Mouse (Mus musculus) hindbrain, embryonic 16.5 days (tissue): ENCODE data around the gene Abcg1. TPM values are rescaled to one million over a fixed set of nuclear protein-coding genes. Genes with fewer than 3 reads are reported as not detected.
A peak's percentile ranks its signal among the peaks of the same experiment; 100 is the strongest.

Experiments used
- ATAC-seq: fragments of 200-750 bp; cut with Nextera tagmentation; 2 replicates; pipeline ENCODE4 v1.8.0; 2017; ENCODE audit warnings: moderate TSS enrichment, moderate library complexity
- H3K27ac ChIP-seq: fragments of 300-500 bp; sonication (generic); 2 replicates; pipeline ENCODE4 v1.5.1; 2014; ENCODE audit warnings: low read depth, mild to moderate bottlenecking, control low read depth, low read length, moderate library complexity
- H3K27me3 ChIP-seq: fragments of 300-500 bp; sonication (generic); replicated peaks from 2 replicates; pipeline ENCODE4 v1.6.1; 2014; ENCODE audit warnings: low read length; ENCODE audit not compliant: control insufficient read depth, insufficient read depth
- H3K36me3 ChIP-seq: fragments of 300-500 bp; sonication (generic); 2 replicates; pipeline ENCODE4 v1.6.1; 2014; ENCODE audit warnings: mild to moderate bottlenecking, low read length, moderate library complexity, mixed read lengths; ENCODE audit not compliant: control insufficient read depth, insufficient read depth
- H3K4me1 ChIP-seq: fragments of 300-500 bp; sonication (generic); 2 replicates; pipeline ENCODE4 v1.6.1; 2014; ENCODE audit warnings: low read depth, low read length; ENCODE audit not compliant: control insufficient read depth, insufficient read depth
- H3K4me2 ChIP-seq: fragments of 300-500 bp; sonication (generic); 2 replicates; pipeline ENCODE4 v1.6.1; 2014; ENCODE audit warnings: mild to moderate bottlenecking, low read length, control low read depth, moderate library complexity
- H3K4me3 ChIP-seq: fragments of 300-500 bp; sonication (generic); 2 replicates; pipeline ENCODE4 v1.5.1; 2014; ENCODE audit warnings: mild to moderate bottlenecking, low read length, control low read depth, moderate library complexity
- H3K9ac ChIP-seq: fragments of 300-500 bp; sonication (generic); 2 replicates; pipeline ENCODE4 v1.6.1; 2014; ENCODE audit warnings: low read depth, mild to moderate bottlenecking, control low read depth, low read length, moderate library complexity
- H3K9me3 ChIP-seq: fragments of 300-500 bp; sonication (generic); 2 replicates; pipeline ENCODE4 v1.6.1; 2014; ENCODE audit warnings: mild to moderate bottlenecking, low read length, moderate library complexity; ENCODE audit not compliant: control insufficient read depth
- WGBS: fragments of 180-500 bp; shearing (Covaris S2); extraction: QIAGEN DNeasy Blood & Tissue Kit; methylation state at CpG from one replicate; pipeline ENCODE4 v1.1.7; 2014; 5-methylcytosine and 5-hydroxymethylcytosine counted together
- polyA plus RNA-seq: library from polyadenylated mRNA; unstranded; fragments of >200 nt; fragmentation: Nextera tagmentation; extraction: Ambion mirVana; gene quantifications from 2 replicates; pipeline ENCODE4 v1.2.1, GENCODE M21; 2015

Gene Abcg1
- polyA plus RNA-seq, 1 experiment from 2014 or later: 20.9 TPM

DNA sequence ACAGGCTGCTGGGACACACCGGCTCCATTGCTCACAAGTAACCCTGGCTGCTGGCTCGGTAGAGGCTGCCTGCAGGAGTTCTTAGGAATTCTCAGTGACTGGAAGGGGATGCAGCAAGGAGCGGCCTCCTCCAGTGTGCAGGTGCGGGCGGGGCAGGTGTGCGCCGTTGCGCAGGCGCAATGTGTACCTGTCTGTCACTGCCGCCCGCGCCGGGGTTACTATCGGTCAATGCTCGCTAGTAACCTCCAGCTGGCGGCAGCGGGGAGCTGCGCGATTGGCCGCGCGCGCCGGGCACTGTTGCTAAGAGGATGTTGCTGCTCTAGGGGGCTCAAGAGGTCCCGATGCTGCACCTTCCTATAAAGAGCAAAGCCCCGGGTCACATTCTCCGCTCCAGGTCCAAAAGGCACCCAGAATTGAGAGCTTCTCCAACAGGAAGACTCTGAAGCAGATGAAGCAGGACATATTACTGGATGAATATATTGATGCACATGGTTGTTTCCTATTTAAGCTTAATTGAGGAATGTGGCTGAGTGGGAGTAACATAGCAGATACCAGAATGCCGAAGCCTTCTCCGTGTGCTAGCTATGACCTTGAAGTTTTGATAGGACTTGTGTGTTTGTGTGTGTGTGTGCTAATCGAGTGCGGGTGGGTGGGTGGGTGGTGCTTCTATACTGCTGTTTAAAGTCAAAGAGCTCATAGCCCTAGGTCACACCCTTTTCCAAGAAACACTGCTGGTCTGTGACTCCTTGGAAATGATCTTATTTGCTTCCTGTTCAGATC, 16.0 kb downstream of the Abcg1 start:
- WGBS: 2% methylated on average over 31 of the region's 31 CpGs

DNA sequence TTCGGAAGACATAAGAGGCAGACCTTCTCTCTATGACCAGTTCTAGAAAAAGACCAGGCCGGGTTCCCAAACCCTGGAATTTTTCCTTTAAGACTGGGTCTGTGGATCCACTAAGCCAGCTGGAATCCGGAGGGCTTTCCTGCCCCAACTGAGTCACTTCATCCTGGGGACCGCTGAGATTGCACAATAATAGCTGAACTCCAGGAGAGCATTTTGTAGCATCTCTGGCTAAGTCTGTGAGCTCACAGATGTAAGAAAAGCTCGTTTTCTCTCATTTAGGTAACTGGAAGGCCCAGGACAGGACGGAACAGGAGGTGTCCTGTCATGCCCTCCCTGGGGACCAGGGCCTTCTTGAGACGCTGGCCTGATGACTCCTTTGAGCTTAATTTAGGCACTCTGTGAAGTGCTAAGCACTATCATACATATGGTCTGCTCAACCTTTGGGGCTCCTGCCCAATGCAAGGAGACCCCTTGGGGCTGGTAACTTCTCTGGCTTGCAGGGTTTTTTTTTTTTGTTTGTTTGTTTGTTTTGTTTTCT, 16.6 kb downstream of the Abcg1 start:
- Histone ChIP-seq H3K27ac (peak overlapping the region; percentile 83), H3K36me3 (no peaks in the 10 kb centered on the region), H3K4me1 (peaks cover 56% of the 10 kb centered on the region), H3K27me3 (no peaks in the 10 kb centered on the region), H3K4me3 (no peak overlapping the region), H3K9me3 (no peaks in the 10 kb centered on the region), H3K4me2 (peak overlapping the region; percentile 68), H3K9ac (peak overlapping the region; percentile 23; the same call in 1 of the 2 replicates)
- no peak for ATAC-seq
- 25% methylated on average over 7 of the region's 7 CpGs for WGBS

More for the DNA sequence above, 16.0 kb downstream of the Abcg1 start:
- peak overlapping the region; percentile 83 for H3K27ac ChIP-seq
- H3K4me3 ChIP-seq: peak overlapping the region; percentile 35
- no peaks in the 10 kb centered on the region for H3K27me3 ChIP-seq
- H3K9ac ChIP-seq: peak overlapping the region; percentile 51; the same call in 1 of the 2 replicates
- peaks cover 51% of the 10 kb centered on the region for H3K4me1 ChIP-seq
- no peaks in the 10 kb centered on the region for H3K9me3 ChIP-seq
- H3K4me2 ChIP-seq: peak overlapping the region; percentile 68
- no peaks in the 10 kb centered on the region for H3K36me3 ChIP-seq
- ATAC-seq: peak; percentile 90

DNA sequence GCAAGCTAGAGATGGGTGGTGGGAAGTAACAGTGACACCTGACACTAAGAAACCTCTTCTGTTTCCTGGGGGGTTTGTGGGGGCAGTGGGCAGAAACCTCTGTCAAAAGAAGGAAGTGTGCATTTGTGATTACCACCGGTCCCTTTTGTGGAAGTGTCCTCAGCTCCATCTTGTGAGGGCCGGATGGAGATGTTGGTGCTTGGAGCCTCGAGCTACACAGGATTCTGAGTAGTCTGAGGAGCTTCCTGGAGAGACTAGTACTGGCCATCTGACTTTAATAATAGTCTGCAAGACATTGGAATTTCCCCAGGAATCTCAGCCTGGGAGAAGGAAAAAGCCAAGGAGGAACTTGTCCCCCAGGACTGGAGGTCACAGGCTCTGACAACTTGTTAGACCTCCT, 17.2 kb downstream of the Abcg1 start:
- WGBS: 61% methylated on average over 3 of the region's 3 CpGs
- Histone ChIP-seq H3K9ac (no peak overlapping the region), H3K4me3 (no peak overlapping the region), H3K4me2 (no peak overlapping the region), H3K4me1 (peaks cover 58% of the 10 kb centered on the region), H3K36me3 (no peaks in the 10 kb centered on the region), H3K27me3 (no peaks in the 10 kb centered on the region), H3K9me3 (no peaks in the 10 kb centered on the region), H3K27ac (peak overlapping the region; percentile 39; the same call in 1 of the 2 replicates)
- ATAC-seq: no peak

DNA sequence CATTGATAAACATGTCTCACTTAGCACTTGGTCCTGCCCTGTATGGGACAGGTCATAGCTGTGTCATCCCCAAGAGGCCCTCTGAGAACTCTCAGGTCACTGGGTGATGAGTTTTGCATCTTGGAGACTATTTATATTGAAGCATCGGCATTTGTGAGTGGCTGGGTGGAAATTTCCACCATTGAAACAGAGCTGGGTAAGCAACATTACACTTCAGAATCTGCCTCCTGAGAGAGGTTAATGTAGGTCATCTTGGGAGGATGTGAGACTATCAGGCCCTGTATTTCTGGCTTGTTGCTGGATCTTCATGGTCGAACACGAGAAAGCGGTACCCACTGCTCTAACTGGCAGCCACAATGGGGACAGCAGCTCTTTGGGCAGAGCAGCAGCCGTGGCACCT, 18.0 kb downstream of the Abcg1 start:
- Histone ChIP-seq H3K4me3 (no peak overlapping the region), H3K4me2 (no peak overlapping the region), H3K27ac (no peak overlapping the region), H3K4me1 (peaks cover 53% of the 10 kb centered on the region), H3K9me3 (no peaks in the 10 kb centered on the region), H3K9ac (no peak overlapping the region), H3K27me3 (no peaks in the 10 kb centered on the region), H3K36me3 (no peaks in the 10 kb centered on the region)
- WGBS: 84% methylated on average over 5 of the region's 5 CpGs
- ATAC-seq: no peak

DNA sequence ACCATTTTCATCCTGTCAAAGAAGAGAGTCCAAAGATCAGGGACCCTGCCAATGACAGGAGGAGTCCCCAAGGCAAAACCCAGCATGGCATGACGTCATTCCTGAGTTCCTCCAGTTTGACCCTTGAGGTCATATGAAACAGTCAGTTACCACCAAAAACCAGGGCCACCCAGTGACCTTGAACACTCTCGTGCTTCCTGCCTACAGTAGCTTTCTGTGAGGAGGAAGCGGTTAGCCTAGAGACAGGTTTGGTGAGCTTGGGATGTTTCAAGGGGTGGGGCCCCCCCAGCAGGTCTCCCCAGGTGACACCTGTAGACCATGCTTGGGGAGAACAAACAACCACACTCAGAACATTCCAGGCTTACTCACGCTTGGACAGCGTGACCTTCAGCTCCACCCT, 20.1 kb downstream of the Abcg1 start:
- 82% methylated on average over 5 of the region's 5 CpGs for WGBS
- ATAC-seq: no peak

DNA sequence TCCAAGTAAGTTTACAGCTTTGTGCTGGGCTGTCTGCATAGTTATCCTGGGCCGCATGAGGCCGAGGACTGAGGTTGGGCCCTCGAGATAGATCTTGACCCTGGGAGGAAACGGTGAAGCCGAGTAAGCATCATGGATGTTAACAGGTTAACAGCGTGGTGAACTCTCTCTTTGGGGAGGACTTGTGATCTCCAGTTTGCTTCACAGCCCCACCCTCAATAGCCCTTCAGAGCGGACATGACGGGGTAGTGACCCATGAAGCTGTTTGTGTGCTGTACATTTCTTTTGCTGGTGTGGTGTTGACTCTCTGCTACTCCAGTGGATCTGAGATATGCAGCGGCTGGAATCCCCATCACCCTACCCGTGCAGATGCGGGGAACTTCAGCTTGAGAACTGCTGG, 21.1 kb downstream of the Abcg1 start:
- no peaks in the 10 kb centered on the region for H3K36me3 ChIP-seq
- ATAC-seq: no peak
- H3K27ac ChIP-seq: peak overlapping the region; percentile 29; the same call in 1 of the 2 replicates
- no peak overlapping the region for H3K4me2 ChIP-seq
- H3K4me3 ChIP-seq: no peak overlapping the region
- 73% methylated on average over 11 of the region's 11 CpGs for WGBS
- H3K27me3 ChIP-seq: no peaks in the 10 kb centered on the region
- peaks cover 23% of the 10 kb centered on the region for H3K4me1 ChIP-seq
- no peaks in the 10 kb centered on the region for H3K9me3 ChIP-seq
- H3K9ac ChIP-seq: no peak overlapping the region

More for the DNA sequence above, 20.1 kb downstream of the Abcg1 start:
- H3K4me1 ChIP-seq: peaks cover 33% of the 10 kb centered on the region
- H3K27me3 ChIP-seq: no peaks in the 10 kb centered on the region
- H3K9ac ChIP-seq: no peak overlapping the region
- no peak overlapping the region for H3K4me2 ChIP-seq
- no peak overlapping the region for H3K4me3 ChIP-seq
- no peak overlapping the region for H3K27ac ChIP-seq
- no peaks in the 10 kb centered on the region for H3K36me3 ChIP-seq
- H3K9me3 ChIP-seq: no peaks in the 10 kb centered on the region

DNA sequence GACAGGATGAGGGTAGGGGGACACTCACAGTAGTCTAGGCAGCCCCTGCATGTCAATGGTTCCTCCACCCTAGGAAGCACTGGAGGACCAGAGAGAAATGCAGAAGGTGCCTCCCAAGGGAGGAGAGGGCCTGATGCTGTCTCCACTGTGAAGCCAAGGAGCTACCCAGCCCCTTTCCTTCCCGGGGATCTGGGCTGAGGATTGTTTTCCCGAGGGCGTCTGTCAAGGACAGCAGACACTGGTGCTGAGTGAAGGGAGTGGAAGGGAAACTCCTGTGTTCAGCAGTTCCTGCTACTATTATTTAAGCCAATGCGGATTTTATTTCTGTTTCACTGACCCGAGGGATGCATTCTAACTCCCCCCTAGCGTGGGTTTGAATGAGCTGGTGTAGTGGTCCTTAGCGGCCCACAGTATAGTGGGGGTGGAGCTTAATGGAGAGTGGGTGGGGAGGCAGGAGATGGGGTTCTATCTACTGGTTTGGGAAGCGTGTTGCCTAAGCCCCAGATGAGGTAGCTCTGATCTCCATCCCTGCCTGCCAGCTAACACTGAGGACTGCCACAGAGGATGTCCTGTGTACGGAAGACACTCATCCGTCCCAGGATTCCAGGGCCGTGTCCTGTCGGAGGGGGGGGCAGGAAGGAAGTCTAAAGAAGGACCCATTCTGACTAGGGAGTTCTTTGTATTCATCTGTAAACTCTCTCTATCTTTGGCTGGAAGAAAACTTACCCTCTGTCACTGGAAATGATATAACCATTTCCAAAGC, 21.8 kb downstream of the Abcg1 start:
- peak; percentile 40; the same call in 1 of the 2 replicates for ATAC-seq
- Histone ChIP-seq H3K27me3 (no peaks in the 10 kb centered on the region), H3K4me1 (peaks cover 16% of the 10 kb centered on the region), H3K27ac (peak overlapping the region; percentile 29; the same call in 1 of the 2 replicates), H3K9me3 (no peaks in the 10 kb centered on the region), H3K4me3 (no peak overlapping the region), H3K36me3 (no peaks in the 10 kb centered on the region), H3K4me2 (no peak overlapping the region), H3K9ac (no peak overlapping the region)
- WGBS: 55% methylated on average over 12 of the region's 12 CpGs

DNA sequence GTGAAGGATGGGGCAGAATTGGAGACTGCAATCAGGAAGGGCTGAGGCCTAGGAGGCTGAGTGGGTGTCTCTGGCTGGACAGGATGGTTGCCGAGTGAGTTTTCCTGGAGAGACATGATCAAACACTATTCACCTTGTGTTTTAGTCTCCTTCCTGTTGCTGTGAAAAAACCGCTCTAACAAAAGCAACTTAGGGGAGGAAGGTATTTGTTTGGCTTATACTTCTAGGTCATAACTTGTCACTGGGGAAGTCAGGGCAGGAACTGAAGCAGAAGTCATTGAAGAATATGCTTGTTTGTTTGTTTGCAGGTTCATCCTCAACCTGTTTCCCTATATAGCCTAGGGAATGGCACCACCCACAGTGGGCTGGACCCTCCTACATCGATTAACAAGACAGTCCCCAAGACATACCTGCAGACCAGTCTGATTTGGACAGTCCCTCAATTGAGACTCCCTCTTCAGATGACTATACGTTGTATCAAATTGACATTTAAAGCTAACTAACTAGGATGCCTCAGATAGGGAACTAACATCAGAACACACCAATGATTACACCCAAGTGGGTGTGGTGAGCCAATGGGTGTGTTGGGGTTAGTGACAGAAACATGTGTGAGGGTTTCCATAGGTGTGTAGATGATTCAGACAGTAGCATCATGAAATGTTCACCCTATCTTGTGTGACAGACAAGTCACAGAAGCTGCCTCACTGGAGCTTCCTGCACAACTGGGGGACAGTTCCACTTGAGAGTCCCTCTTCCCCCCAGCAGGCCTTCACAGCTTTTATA, 25.0 kb downstream of the Abcg1 start:
- Histone ChIP-seq H3K4me1 (peaks cover 8% of the 10 kb centered on the region; the same call in 1 of the 2 replicates), H3K4me3 (no peak overlapping the region), H3K27me3 (no peaks in the 10 kb centered on the region), H3K9me3 (no peaks in the 10 kb centered on the region; the same call in 1 of the 2 replicates), H3K36me3 (no peaks in the 10 kb centered on the region), H3K27ac (no peak overlapping the region), H3K9ac (no peak overlapping the region), H3K4me2 (no peak overlapping the region)
- no peak for ATAC-seq
- WGBS: 87% methylated on average over 4 of the region's 4 CpGs
